31 mouse cellular contexts compared by ENCODE assay signal in genomic region chr3:79788959-79789358, GRCm38 (mm10). TPM values are rescaled to one million over a fixed set of nuclear protein-coding genes. Genes with fewer than 3 reads are reported as not detected.
DNase-seq lines count a peak whose midpoint lies in the region; ATAC-seq lines count a peak whose summit lies in the region.
"Had no signal": no experiment of that assay in that cellular context is flagged by ENCODE, and none has a peak within 500 bp of the region (broad histone marks: within the 10 kb centered on the region; RNA-seq: fewer than 3 reads in every experiment).

No protein-coding gene starts in this region.

- no peak overlapping the region for H3K4me2 ChIP-seq in liver, embryonic 16.5 days (ENCODE audit: low read depth, low read length)
- no peak overlapping the region for H3K4me2 ChIP-seq in liver, embryonic 11.5 days
- no peak overlapping the region for H3K4me2 ChIP-seq in hindbrain, embryonic 13.5 days
- H3K4me2 ChIP-seq: embryonic facial prominence, embryonic 12.5 days; embryonic facial prominence, embryonic 15.5 days; forebrain, embryonic 12.5 days; forebrain, embryonic 15.5 days; heart, embryonic 12.5 days; heart, embryonic 15.5 days; hindbrain, embryonic 14.5 days had no signal

- H3K9ac ChIP-seq in liver, embryonic 16.5 days (ENCODE audit: low read depth, low read length), result no peak overlapping the region
- no peak overlapping the region for H3K9ac ChIP-seq in liver, embryonic 11.5 days (ENCODE audit: low read depth, low read length)
- H3K9ac ChIP-seq in hindbrain, embryonic 13.5 days, result no peak overlapping the region
- H3K9ac ChIP-seq: embryonic facial prominence, embryonic 12.5 days; embryonic facial prominence, embryonic 15.5 days; forebrain, embryonic 12.5 days; forebrain, embryonic 15.5 days; heart, embryonic 12.5 days; heart, embryonic 15.5 days; hindbrain, embryonic 14.5 days had no signal

- no peaks in the 10 kb centered on the region for H3K4me1 ChIP-seq in liver, embryonic 16.5 days (ENCODE audit: control insufficient read depth, low read depth, low read length)
- H3K4me1 ChIP-seq in liver, embryonic 11.5 days (replicated peaks; ENCODE audit: control insufficient read depth, insufficient read depth, low read length), result no peaks in the 10 kb centered on the region
- H3K4me1 ChIP-seq in hindbrain, embryonic 13.5 days (replicated peaks), result 0 out of 2 replicates have a peak, but pooled peaks cover 3% of the 10 kb centered on the region
- H3K4me1 ChIP-seq: embryonic facial prominence, embryonic 15.5 days; forebrain, embryonic 15.5 days had no signal

- H3K36me3 ChIP-seq in liver, embryonic 16.5 days (ENCODE audit: control insufficient read depth, insufficient read depth), result no peaks in the 10 kb centered on the region
- H3K36me3 ChIP-seq in liver, embryonic 11.5 days (ENCODE audit: control insufficient read depth, insufficient read depth, low read length), result no peaks in the 10 kb centered on the region
- H3K36me3 ChIP-seq in hindbrain, embryonic 13.5 days, result no peaks in the 10 kb centered on the region
- H3K36me3 ChIP-seq: embryonic facial prominence, embryonic 12.5 days; embryonic facial prominence, embryonic 15.5 days; forebrain, embryonic 12.5 days; forebrain, embryonic 15.5 days; heart, embryonic 12.5 days; heart, embryonic 15.5 days; hindbrain, embryonic 10.5 days had no signal

- ATAC-seq in liver, embryonic 16.5 days (ENCODE audit: low read depth), result peak; percentile 47; the same call in 1 of the 2 replicates
- no peak for ATAC-seq in liver, embryonic 11.5 days (replicated peaks; ENCODE audit: low FRiP score)
- ATAC-seq in common myeloid progenitor, adult 5-6 weeks (replicated peaks; ENCODE audit: low read depth, poor library complexity, severe bottlenecking), result peak; percentile 76
- peak; percentile 86 for ATAC-seq in megakaryocyte progenitor cell, adult 5-6 weeks (replicated peaks; ENCODE audit: poor library complexity)
- no peak for ATAC-seq in hindbrain, embryonic 13.5 days (ENCODE audit: low FRiP score)
- ATAC-seq: activated CD4-positive, CD25-positive, alpha-beta regulatory T cell, adult 4 months; forebrain, embryonic 15.5 days; hindbrain, postnatal 0 days; inflammation-experienced regulatory T-cells, adult 6 months had no signal

- no peak for DNase-seq in liver, embryonic 11.5 days (ENCODE audit: low spot score)
- DNase-seq in A20 (ENCODE audit: low read depth, low spot score), result peak; percentile 70
- no peak for DNase-seq in thymus, postnatal 14 days
- no peak for DNase-seq in kidney, postnatal 36 days
- DNase-seq: adrenal gland, adult 8-10 months; adrenal gland, postnatal 25 days; B cell, adult 2 months; cerebellum, adult 18-20 months; cerebellum, adult 9-10 months; cerebellum, postnatal 14 days; gastrocnemius, adult 2 months; gastrocnemius, postnatal 14 days; heart, adult 18-20 months; heart, postnatal 10 days; heart, postnatal 36 days had no signal

- H3K9me3 ChIP-seq in liver, embryonic 16.5 days (replicated peaks; ENCODE audit: control insufficient read depth, low read length), result no peaks in the 10 kb centered on the region
- no peaks in the 10 kb centered on the region for H3K9me3 ChIP-seq in liver, embryonic 11.5 days (ENCODE audit: control insufficient read depth, low read length)
- no peaks in the 10 kb centered on the region for H3K9me3 ChIP-seq in hindbrain, embryonic 13.5 days
- H3K9me3 ChIP-seq: embryonic facial prominence, embryonic 15.5 days; forebrain, embryonic 12.5 days; forebrain, embryonic 15.5 days; heart, embryonic 15.5 days; hindbrain, embryonic 10.5 days had no signal

- no peak overlapping the region for H3K4me3 ChIP-seq in liver, embryonic 16.5 days (ENCODE audit: low read depth, low read length)
- H3K4me3 ChIP-seq in liver, embryonic 11.5 days (ENCODE audit: low read depth, low read length), result no peak overlapping the region
- H3K4me3 ChIP-seq in hindbrain, embryonic 13.5 days, result no peak overlapping the region
- H3K4me3 ChIP-seq: embryonic facial prominence, embryonic 12.5 days; embryonic facial prominence, embryonic 15.5 days; forebrain, embryonic 12.5 days; forebrain, embryonic 15.5 days; gastrocnemius, adult 2 months; heart, embryonic 12.5 days; heart, embryonic 15.5 days; hindbrain, embryonic 10.5 days had no signal

- 43% methylated on average over 6 of the region's 6 CpGs for WGBS in liver, embryonic 16.5 days (ENCODE audit: insufficient replicate concordance)
- WGBS in liver, embryonic 11.5 days, result 69% methylated on average over 6 of the region's 6 CpGs
- WGBS in hindbrain, embryonic 13.5 days, result 77% methylated on average over 6 of the region's 6 CpGs

- no peak overlapping the region for H3K27ac ChIP-seq in liver, embryonic 16.5 days (ENCODE audit: low read length)
- H3K27ac ChIP-seq in liver, embryonic 11.5 days (ENCODE audit: low read depth, low read length), result no peak overlapping the region
- no peak overlapping the region for H3K27ac ChIP-seq in hindbrain, embryonic 13.5 days
- H3K27ac ChIP-seq: embryonic facial prominence, embryonic 12.5 days; embryonic facial prominence, embryonic 15.5 days; forebrain, embryonic 12.5 days; forebrain, embryonic 15.5 days; gastrocnemius, adult 2 months; heart, embryonic 15.5 days; hindbrain, embryonic 10.5 days; hindbrain, embryonic 14.5 days; hindbrain, postnatal 0 days had no signal

- H3K27me3 ChIP-seq in liver, embryonic 16.5 days (ENCODE audit: control insufficient read depth, insufficient read depth, low read depth, low read length), result no peaks in the 10 kb centered on the region; the same call in none of the 2 replicates
- H3K27me3 ChIP-seq in liver, embryonic 11.5 days (replicated peaks; ENCODE audit: control insufficient read depth, insufficient read depth, low read length), result no peaks in the 10 kb centered on the region
- no peaks in the 10 kb centered on the region for H3K27me3 ChIP-seq in hindbrain, embryonic 13.5 days
- H3K27me3 ChIP-seq: embryonic facial prominence, embryonic 12.5 days; embryonic facial prominence, embryonic 15.5 days; forebrain, embryonic 12.5 days; forebrain, embryonic 15.5 days; heart, embryonic 12.5 days; heart, embryonic 15.5 days had no signal

RNA-seq across cellular contexts. Expression of gene Rxfp1, which starts 51.3 kb away (rescaled TPM):
- not detected in 2 replicates for polyA plus RNA-seq in liver, embryonic 16.5 days (2015; fragmentation: Nextera tagmentation; extraction: Ambion mirVana)
- polyA plus RNA-seq in liver, embryonic 11.5 days (2014; fragmentation: Nextera tagmentation; extraction: Ambion mirVana), result 0.14 and 0.29 TPM in 2 replicates
- not detected in 2 replicates for total RNA-seq in common myeloid progenitor, adult 5-6 weeks (2017)
- not detected in 2 replicates for total RNA-seq in megakaryocyte progenitor cell, adult 5-6 weeks (2015)
- total RNA-seq in megakaryocyte progenitor cell, adult 5-6 weeks (2017), result not detected in 2 replicates
- 0.04 TPM in 2 replicates for polyA plus RNA-seq in hindbrain, embryonic 13.5 days (2015; fragmentation: Nextera tagmentation; extraction: Ambion mirVana)
- total RNA-seq: gastrocnemius, adult 2 months; gastrocnemius, postnatal 14 days; MEL had no signal
- polyA plus RNA-seq: activated CD4-positive, CD25-positive, alpha-beta regulatory T cell, adult 4 months; forebrain, embryonic 12.5 days; hindbrain, embryonic 10.5 days had no signal

Comparison
In these comparisons a context has a peak if more than half of its experiments do, and no peak if none do; other contexts are left out.
1. ATAC-seq: peak in liver, embryonic 16.5 days (single experiment), common myeloid progenitor, adult 5-6 weeks (single experiment) and megakaryocyte progenitor cell, adult 5-6 weeks (single experiment); none in liver, embryonic 11.5 days (single experiment) and hindbrain, embryonic 13.5 days (single experiment).